Mouse (Mus musculus) effector memory CD4-positive, alpha-beta T cell, adult 5 months (primary cell): ENCODE results near the gene 1700029F12Rik. TPM values are rescaled to one million over a fixed set of nuclear protein-coding genes. Genes with fewer than 3 reads are reported as not detected.

Source experiments
- polyA plus RNA-seq: library from polyadenylated mRNA; unstranded; fragments of 100-300 nt; shearing (Covaris generic); gene quantifications from one replicate; pipeline ENCODE4 v1.2.1, GENCODE M21; 2017

Gene 1700029F12Rik
- not detected for polyA plus RNA-seq

GRCm38 (mm10) chr13:97034262-97034661 lies at the start of gene 1700029F12Rik:
Gene 1700029F12Rik (minus strand): TSS chr13:97034362.

GRCm38 (mm10) chr13:97066649-97067550 lies 32.7 kb upstream of the 1700029F12Rik start, which contains the start of gene Fam169a:
Gene Fam169a (plus strand): TSS chr13:97067286.

Other genes with a start within 250 kb of the 1700029F12Rik start
- not detected for gene Gcnt4, start 109.7 kb downstream of the 1700029F12Rik start, polyA plus RNA-seq
- gene Fam169a, start 32.9 kb upstream of the 1700029F12Rik start, polyA plus RNA-seq, result 0.12 TPM
- gene Gm6169, start 64.9 kb upstream of the 1700029F12Rik start, polyA plus RNA-seq, result not detected
- gene Gfm2, start 103.6 kb upstream of the 1700029F12Rik start, polyA plus RNA-seq, result 26.2 TPM
- gene Nsa2, start 103.6 kb upstream of the 1700029F12Rik start, polyA plus RNA-seq, result 80.1 TPM
- gene Hexb, start 164.0 kb upstream of the 1700029F12Rik start, polyA plus RNA-seq, result 50.8 TPM
- 1.2 TPM for gene Enc1, start 206.7 kb upstream of the 1700029F12Rik start, polyA plus RNA-seq